Mouse (Mus musculus) cerebellum, adult 2 months (tissue): ENCODE measurements around the gene Nsl1.

ENCODE experiments used
- CTCF ChIP-seq: fragments of 200-500 bp; IDR thresholded peaks from 2 replicates; pipeline ENCODE4 v1.5.1; 2011; ENCODE audit warnings: low read depth, mild to moderate bottlenecking, control low read depth, low read length, moderate library complexity, borderline replicate concordance; ENCODE audit not compliant: insufficient read depth
- POLR2A ChIP-seq: fragments of 200-500 bp; IDR thresholded peaks from 2 replicates; pipeline ENCODE4 v1.6.1; 2011; ENCODE audit warnings: low read length, control low read depth, borderline replicate concordance; ENCODE audit not compliant: insufficient read depth

GRCm38 (mm10) chr1:191014271-191014670, 48.5 kb upstream of the Nsl1 start:
- no peak for TF ChIP-seq CTCF
- TF ChIP-seq POLR2A = no peak
